Mouse (Mus musculus) gastrocnemius, adult 8-10 months (tissue): ENCODE measurements around the gene Zdhhc16. TPM values are rescaled to one million over a fixed set of nuclear protein-coding genes. Genes with fewer than 3 reads are reported as not detected.
A peak's percentile ranks its signal among the peaks of the same experiment; 100 is the strongest.
"Not testable (repeated sequence)": the region's sequence is repeated elsewhere in the genome, so short reads cannot be mapped to it uniquely, and the experiment has no call there.

Source experiments
- DNase-seq, 2 experiments: peaks; one replicate each; pipeline ENCODE4 v3.0.0; 2022; ENCODE audit warnings: low spot score in 2 of 2
- total RNA-seq, 4 experiments: library from RNA; stranded (reverse); gene quantifications; 2 replicates each; pipeline ENCODE4 v1.2.4; 2022

Gene Zdhhc16
- total RNA-seq, 4 experiments from 2014 or later, result 21.3 to 24.1 (median 23.2) TPM

DNA sequence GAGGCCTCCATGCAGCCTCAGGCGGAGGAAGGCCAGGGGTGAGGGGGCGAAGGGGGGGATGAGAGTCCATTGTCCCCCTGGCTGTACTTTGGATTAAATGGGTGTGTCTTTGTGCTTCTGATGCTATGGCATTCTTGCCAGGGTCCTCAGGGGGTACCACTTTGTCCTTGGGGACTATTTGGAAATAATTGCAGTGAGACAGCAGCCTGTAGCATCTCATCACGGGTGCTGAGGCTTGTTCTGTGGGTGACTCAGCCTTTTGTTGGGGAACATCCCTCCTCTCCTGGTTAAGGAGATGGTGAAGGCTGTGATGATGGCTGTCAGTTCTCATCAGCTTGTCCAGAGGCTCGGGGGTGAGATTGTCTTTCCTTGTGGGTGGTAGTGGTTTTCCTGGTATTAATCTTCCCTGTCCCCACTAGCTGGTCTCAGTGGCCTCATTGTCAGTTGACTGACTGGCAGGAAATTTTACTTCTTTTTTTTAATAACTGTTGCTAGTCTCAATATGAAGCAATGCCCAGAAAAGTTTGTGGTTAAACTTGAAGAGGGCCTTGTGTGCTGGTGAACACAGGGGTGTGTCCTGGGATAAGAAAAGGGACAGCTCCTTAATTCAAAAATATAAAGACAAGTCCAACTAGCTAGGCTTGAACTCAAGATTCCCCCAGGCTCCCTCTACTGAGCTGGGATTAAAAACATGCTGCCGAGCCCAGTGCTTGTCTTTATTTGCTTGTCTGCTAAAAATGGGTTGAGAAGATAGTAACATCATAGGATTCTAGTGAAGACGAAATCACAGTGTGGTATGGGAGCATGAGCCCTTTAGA lies 19.3 kb upstream of the Zdhhc16 start:
- no peak for DNase-seq

DNA sequence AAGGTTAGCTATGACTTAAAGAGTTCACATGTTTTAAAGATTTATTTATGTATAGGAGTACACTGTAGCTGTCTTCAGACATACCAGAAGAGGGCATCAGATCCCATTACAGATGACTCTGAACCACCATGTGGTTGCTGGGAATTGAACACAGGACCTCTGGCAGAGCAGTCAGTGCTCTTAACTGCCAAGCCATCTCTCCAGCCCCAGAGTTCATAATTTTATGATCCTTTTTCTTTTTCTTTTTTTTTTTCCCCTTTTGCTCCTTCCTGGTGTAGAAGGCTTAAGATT lies 18.7 kb upstream of the Zdhhc16 start:
- not testable (repeated sequence) for DNase-seq

- DNase-seq, result no peak
Observed at GRCm38 (mm10) chr19:41915294-41915693, 18.0 kb upstream of the Zdhhc16 start.

- DNase-seq, result no peak
Observed at GRCm38 (mm10) chr19:41916853-41917252, 16.4 kb upstream of the Zdhhc16 start.

- no peak for DNase-seq
Observed at GRCm38 (mm10) chr19:41919471-41919870, 13.8 kb upstream of the Zdhhc16 start.

GRCm38 (mm10) chr19:41920412-41921067 lies 12.7 kb upstream of the Zdhhc16 start:
- DNase-seq, result no peak

- DNase-seq, result no peak
Observed at GRCm38 (mm10) chr19:41932686-41933085, 594 bp upstream of the Zdhhc16 start.

- DNase-seq, result no peak
Observed at GRCm38 (mm10) chr19:41934124-41934523, 844 bp downstream of the Zdhhc16 start.

GRCm38 (mm10) chr19:41935921-41936320 lies 2.6 kb downstream of the Zdhhc16 start:
- no peak for DNase-seq

DNA sequence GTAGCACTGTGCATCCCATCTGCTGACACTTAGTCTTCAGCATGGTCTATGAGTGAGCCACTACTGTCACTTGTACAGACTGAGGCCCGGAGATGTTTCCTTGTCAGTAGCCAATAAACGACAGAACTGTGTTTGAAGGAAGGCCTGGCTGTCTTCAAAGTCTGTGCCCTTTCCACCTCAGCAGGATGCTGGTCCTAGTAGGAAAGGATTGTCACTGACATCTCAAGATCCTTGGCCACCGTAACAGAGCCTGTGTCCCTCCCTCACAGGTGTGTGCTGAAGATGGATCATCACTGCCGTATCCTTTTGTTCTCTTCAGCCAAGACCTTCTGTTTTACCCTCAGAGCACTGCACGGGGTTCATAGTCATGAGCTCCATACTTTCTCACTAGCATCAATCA lies 5.3 kb downstream of the Zdhhc16 start:
- DNase-seq, result no peak

DNA sequence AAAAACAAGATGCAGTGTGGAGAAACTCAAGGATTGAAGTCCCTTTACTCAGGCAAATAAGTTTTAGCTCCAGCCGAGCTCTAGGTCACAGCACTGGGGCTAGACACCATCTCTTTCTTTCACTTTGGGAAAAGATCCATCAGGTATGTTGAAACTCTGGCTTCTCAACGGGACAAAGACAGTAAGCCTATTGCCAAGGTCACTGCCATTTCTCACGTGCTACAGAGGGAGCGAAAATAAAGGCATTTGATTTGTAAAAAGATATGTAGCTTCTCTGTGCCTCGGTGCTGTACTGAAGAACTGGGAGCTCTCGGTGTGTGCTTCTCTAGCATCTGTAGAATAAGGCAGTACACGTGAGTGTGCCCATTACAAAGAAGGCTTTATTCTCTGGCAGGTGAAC lies 10.6 kb downstream of the Zdhhc16 start:
- DNase-seq, result no peak

DNA sequence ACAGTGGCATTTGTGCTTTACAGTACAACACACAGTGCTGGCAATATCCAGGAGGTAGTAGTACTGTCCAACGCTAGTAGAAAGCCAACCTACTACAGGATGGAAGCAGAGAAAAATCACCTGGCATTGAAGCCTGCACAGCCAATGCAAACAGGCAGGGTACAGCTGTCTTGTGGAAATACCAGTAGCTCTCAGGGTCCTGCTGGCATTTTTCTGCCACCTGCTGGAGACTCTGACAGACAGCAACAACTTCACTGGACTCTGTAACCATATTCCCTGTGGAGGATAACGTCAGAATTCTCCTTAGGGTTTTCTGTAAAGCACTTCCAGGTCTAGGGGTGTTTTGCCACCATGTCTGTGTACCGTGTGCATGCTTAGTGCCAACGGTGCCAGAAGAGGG lies 19.0 kb downstream of the Zdhhc16 start:
- DNase-seq, result no peak

DNA sequence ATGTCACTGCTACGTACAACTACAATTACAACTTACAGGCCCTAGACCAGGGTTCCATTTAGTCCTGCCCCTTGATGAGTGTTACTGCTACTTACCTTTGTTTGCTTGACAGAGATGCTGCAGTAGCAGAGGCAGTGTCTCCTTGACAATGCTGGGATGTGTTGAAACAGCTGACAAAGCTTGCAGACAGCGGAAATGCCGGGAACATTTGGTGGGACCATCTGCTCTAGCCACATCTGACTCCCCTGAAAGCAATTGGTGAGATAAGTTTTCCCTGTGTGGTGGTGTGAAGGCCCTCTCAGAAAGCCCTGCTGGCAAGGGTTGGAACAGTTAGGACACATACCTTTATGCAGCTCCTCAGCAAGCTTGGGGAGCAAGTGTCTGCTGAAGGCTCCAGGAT lies 20.3 kb downstream of the Zdhhc16 start:
- DNase-seq, result no peak

- no peak for DNase-seq
Observed at GRCm38 (mm10) chr19:41969618-41970017, 36.3 kb downstream of the Zdhhc16 start.

DNA sequence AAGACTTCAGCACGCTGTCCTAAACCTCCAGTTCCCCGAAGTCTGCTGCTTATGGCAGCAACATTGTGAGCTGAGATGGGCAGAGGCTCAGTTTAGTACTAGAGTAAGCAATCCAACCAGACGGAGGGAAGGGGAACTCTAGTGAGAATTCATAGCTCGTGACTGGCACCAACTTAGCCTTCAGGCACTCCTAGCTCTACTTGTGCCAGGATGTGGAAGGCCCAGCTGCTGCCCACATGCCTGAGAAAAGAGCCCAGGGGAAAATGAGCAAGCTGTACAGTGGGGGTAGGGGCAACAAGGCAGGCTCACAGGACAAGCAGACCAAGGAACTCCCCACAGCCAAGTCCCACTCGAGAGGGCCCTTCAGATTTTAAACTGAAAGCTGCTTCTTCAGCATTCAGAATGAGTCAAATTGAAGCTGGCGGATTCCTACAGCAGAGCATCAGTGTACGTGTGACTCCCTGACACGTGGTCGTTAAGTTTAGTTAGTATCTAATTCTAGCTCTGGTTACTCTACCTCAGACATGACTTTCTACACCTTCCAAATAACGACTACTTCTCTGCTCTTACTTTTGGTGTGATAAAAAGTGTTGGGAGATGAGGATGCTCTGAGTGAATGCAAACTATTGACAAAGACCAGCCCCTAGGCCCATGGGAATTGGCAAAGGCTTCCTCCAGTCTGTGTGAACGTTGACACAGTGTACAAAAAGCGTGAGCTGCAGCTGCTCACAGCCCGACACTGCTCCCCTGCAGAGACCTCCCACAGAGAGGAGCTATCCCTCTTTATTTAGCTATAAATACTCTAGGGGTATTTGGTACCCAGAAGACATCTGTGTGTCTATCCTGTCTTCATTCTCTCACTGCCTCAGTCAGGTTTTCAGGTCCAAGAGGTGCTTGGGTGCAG lies 40.9 kb downstream of the Zdhhc16 start:
- DNase-seq, result no peak

DNA sequence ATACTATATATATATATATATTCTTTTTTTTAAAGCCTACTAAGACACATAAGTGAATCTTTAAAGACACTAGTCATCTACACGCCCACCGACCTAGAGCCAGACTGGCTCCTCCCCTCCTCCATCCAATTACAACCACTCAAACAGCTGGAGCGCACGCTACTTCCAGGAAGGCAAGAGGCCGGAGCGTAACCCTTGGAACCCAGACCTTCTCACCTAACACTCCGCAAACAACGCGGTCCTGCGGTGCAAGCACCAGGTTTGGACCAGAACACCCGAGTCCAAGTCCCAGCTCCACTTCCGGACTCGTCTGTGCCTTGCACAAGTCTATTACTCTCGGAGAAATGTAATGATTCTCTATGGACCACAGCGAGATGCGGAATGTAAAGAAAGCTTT lies 47.1 kb downstream of the Zdhhc16 start:
- peak in 1 of 2 experiments; percentile 31 for DNase-seq

DNA sequence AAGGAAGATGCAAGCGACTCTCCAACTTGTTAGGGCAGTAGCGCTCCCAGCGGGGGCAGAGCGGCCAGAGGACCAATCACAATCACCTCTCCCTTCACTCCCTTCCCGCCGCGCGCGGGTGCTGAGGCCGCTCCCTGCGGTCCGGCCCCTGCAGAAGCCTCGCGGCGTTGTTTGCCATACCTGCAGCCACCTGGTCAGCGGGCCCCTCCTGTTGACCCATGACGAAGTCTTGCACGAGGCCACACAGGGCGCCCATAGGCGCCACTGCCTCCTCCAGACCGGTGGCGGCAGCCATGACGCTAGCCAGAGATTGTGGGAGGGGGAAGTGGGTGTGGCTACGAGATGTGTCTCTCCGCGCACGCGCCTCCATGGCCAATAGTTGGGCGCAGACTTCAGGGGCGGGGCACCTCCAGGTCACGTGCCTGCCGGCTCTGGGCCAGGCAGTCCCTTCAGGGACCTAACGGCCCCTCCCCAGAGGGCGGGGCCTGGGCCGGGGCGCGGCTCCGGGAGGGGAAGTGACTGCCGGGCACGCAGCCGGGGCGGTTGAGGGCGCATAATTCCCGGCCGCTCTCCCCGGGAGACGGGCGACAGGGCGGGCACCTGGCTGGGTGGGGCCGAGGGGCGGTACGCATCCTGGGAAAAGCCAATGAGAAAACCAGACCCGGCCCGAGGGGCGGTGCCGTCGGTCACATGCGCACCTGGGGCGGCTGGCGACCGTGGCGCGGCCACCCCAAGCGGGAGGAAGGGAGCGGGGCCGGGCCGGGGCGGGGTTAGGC lies 47.7 kb downstream of the Zdhhc16 start, which contains the start of gene Mms19:
Mms19 (minus strand) TSS at position 339 of the 776 bp plus-strand sequence.
- DNase-seq, result peak; percentile 98

DNA sequence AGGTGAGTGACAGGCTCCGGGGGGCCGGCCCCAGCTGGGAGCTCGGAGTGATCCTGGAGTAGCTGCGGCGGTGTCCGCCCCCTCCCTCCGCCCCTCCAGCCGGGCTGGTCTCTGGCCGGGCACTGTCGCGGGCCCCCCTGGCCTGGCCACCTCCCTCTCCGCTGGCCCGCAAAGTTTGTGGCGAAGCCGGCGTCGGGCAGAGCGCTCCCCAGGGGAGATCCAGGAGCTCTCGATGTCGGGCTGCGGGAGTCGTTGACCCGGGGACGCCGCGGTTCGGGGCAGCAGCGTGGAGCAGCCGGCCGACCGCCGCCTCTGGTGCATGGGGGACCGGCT lies 48.3 kb downstream of the Zdhhc16 start, which contains the start of gene Ubtd1:
Ubtd1 (plus strand) TSS at position 169 of the 333 bp plus-strand sequence.
- no peak for DNase-seq

GRCm38 (mm10) chr19:41981931-41982790 lies 48.9 kb downstream of the Zdhhc16 start:
- peak in 1 of 2 experiments; percentile 50 for DNase-seq

DNA sequence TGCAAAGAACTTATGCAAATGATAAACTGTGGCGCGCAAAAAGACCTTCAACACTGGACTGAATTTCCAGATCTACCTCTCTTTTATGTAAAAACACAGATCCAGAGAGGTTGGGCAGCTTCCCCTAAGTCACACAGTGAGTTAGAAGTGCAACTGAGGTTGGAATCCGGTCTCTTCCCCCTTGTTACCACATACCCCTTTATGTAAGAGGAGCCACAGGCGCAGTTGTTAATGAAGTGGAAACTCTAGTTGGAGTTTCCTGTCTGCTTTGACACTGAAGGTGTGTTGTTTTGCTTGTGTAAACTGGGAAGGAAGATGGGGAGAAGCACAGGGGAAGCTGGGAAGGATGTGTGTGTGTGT lies 49.5 kb downstream of the Zdhhc16 start:
- no peak for DNase-seq
